Comparison of ENCODE assay signal across 8 mouse cellular contexts in the genomic region with DNA sequence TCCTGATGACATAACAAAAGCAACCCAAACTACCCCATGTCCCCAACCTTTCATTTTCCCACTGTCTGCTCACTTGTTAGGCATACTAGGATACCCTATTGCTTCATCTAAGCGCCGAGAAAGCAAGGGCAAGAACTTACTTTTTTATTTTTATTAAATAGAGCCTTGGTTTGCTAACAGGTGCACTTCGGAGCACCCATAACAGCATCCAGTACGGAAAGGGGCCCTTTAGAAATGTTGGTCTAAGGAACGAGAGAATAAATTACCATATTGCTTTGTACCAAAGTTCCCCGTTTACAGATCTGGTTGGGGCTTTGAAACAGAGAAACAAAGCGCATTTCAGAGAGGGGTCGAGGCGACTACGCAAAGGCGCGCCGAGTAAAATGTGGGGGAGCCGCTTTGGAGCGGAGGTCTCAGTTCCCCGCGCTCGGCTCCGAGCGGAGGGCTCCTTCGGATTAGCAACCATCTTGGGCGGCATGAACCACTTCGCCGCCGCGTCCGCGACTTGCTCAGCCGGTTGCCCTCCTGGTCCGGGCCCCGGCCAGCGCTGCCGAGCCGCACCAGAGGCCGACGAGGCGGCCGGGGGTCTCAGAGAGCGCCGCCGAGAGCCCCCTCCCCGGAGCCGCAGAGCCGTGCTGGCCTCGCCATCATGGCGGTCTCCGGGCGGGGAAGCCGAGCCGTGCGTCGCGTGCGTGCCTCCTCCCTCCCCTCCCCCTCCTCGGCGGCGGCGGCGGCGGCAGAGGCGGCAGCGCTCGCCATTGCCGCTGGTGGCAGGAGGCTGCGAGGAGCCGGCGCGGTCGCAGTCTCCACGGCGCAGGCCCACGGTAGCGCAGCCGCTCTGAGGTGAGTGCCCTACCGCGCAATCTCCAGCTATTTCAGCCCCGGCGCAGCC. TPM values are rescaled to one million over a fixed set of nuclear protein-coding genes. Genes with fewer than 3 reads are reported as not detected.
A peak's percentile ranks its signal among the peaks of the same experiment; 100 is the strongest.
DNase-seq lines count a peak whose midpoint lies in the region; ATAC-seq and TF ChIP-seq lines count a peak whose summit lies in the region.

A gene (plus strand): TSS at position 718 of the 892 bp plus-strand sequence.

- H3K9ac ChIP-seq in hindbrain, embryonic 11.5 days (ENCODE audit: low read depth, low read length), result peak within 1 kb of the TSS; percentile 94
- H3K9ac ChIP-seq in lung, embryonic 16.5 days (ENCODE audit: low read length), result peak within 1 kb of the TSS; percentile 98

- H3K9me3 ChIP-seq in hindbrain, embryonic 11.5 days (ENCODE audit: control insufficient read depth, low read length), result no peaks in the 10 kb centered on the region
- H3K9me3 ChIP-seq in lung, embryonic 16.5 days (ENCODE audit: control insufficient read depth, low read length), result no peaks in the 10 kb centered on the region

- ATAC-seq in hindbrain, embryonic 11.5 days (ENCODE audit: low FRiP score), result peak; percentile 94
- ATAC-seq in lung, embryonic 16.5 days (ENCODE audit: low read depth), result peak; percentile 96

- DNase-seq in NIH3T3 (ENCODE audit: low read depth), result peak; percentile 97
- peak; percentile 98 for DNase-seq in cerebellum, postnatal 10 days
- DNase-seq in frontal cortex, postnatal 10 days (ENCODE audit: low spot score in 2 of 2), result peak; percentile 87 to 92
- peak; percentile 94 for DNase-seq in hindbrain, embryonic 11.5 days (ENCODE audit: low spot score)
- DNase-seq in layer of hippocampus, adult 9-11 months, result peak; percentile 93
- DNase-seq in ovary, adult 18-20 months (ENCODE audit: low spot score), result peak; percentile 86
- DNase-seq in thymus, adult 2 months, result peak; percentile 93

- H3K4me3 ChIP-seq in hindbrain, embryonic 11.5 days (ENCODE audit: low read depth, low read length), result peak within 1 kb of the TSS; percentile 89
- H3K4me3 ChIP-seq in lung, embryonic 16.5 days (ENCODE audit: low read length), result peak within 1 kb of the TSS; percentile 72
- H3K4me3 ChIP-seq in thymus, adult 2 months (ENCODE audit: control insufficient read depth, insufficient read depth, low read length), result peak within 1 kb of the TSS; percentile 83

- H3K4me1 ChIP-seq in hindbrain, embryonic 11.5 days (replicated peaks; ENCODE audit: control insufficient read depth, insufficient read depth, low read length), result no peaks in the 10 kb centered on the region
- H3K4me1 ChIP-seq in lung, embryonic 16.5 days (replicated peaks; ENCODE audit: control insufficient read depth, insufficient read depth, low read length), result peaks cover 10% of the 10 kb centered on the region; the same call in 1 of the 2 replicates
- peaks cover 7% of the 10 kb centered on the region for H3K4me1 ChIP-seq in thymus, adult 2 months (replicated peaks; ENCODE audit: control insufficient read depth, insufficient read depth, low read length)

- H3K4me2 ChIP-seq in hindbrain, embryonic 11.5 days (replicated peaks; ENCODE audit: low read depth, low read length), result peak within 1 kb of the TSS; percentile 64
- H3K4me2 ChIP-seq in lung, embryonic 16.5 days (ENCODE audit: low read depth, low read length), result peak within 1 kb of the TSS; percentile 77

- peak; percentile 99 for TF ChIP-seq POLR2A in thymus, adult 2 months (IDR thresholded peaks at IDR 0.05; ENCODE audit: control insufficient read depth, extremely low read depth, insufficient read depth, low read length, poor library complexity)

- no peaks in the 10 kb centered on the region for H3K36me3 ChIP-seq in hindbrain, embryonic 11.5 days (ENCODE audit: control insufficient read depth, insufficient read depth, low read length)
- no peaks in the 10 kb centered on the region for H3K36me3 ChIP-seq in lung, embryonic 16.5 days (ENCODE audit: control insufficient read depth, insufficient read depth, low read length)
- H3K36me3 ChIP-seq in thymus, adult 2 months (ENCODE audit: control insufficient read depth, insufficient read depth, low read length), result no peaks in the 10 kb centered on the region

- TF ChIP-seq CTCF in thymus, adult 2 months (IDR thresholded peaks at IDR 0.05; ENCODE audit: borderline replicate concordance, control insufficient read depth, extremely low read depth, insufficient read depth, low read length, poor library complexity), result peak; percentile 44; the same call in 1 of the 2 replicates

- peak within 1 kb of the TSS; percentile 100 for H3K27ac ChIP-seq in hindbrain, embryonic 11.5 days (ENCODE audit: low read depth, low read length)
- H3K27ac ChIP-seq in lung, embryonic 16.5 days (ENCODE audit: low read length), result peak within 1 kb of the TSS; percentile 99
- H3K27ac ChIP-seq in thymus, adult 2 months (ENCODE audit: control insufficient read depth, insufficient read depth, low read length), result peak within 1 kb of the TSS; percentile 88

- no peaks in the 10 kb centered on the region for H3K27me3 ChIP-seq in hindbrain, embryonic 11.5 days (ENCODE audit: control insufficient read depth, insufficient read depth, low read length)
- no peaks in the 10 kb centered on the region for H3K27me3 ChIP-seq in lung, embryonic 16.5 days (ENCODE audit: control insufficient read depth, insufficient read depth, low read depth, low read length)
- no peaks in the 10 kb centered on the region for H3K27me3 ChIP-seq in thymus, adult 2 months (ENCODE audit: control insufficient read depth, insufficient read depth, low read length)

- under 1% methylated on average over 72 of the region's 78 CpGs for WGBS in hindbrain, embryonic 11.5 days
- WGBS in lung, embryonic 16.5 days, result under 1% methylated on average over 56 of the region's 78 CpGs
- WGBS in thymus, adult 2 months, result under 1% methylated on average over 63 of the region's 78 CpGs

RNA-seq across cellular contexts. Expression of the gene that starts here (rescaled TPM):
- 69.9 and 73.0 TPM in 2 replicates for polyA plus RNA-seq in hindbrain, embryonic 11.5 days (2014; fragmentation: Nextera tagmentation; extraction: Ambion mirVana)
- 59.0 and 59.4 TPM in 2 replicates for polyA plus RNA-seq in lung, embryonic 16.5 days (2015; fragmentation: Nextera tagmentation; extraction: Ambion mirVana)
- polyA plus RNA-seq in thymus, adult 2 months (2012; rRNA removed), result 116 and 127 TPM in 2 replicates

Comparison
In these comparisons a context has a peak if more than half of its experiments do, and no peak if none do; other contexts are left out.
1. Peak in every context shown above with its lines: DNase-seq, ATAC-seq, H3K4me3 ChIP-seq and H3K27ac ChIP-seq.